Mouse (Mus musculus) cerebellum, adult (tissue): ENCODE results near the gene Snx27.

ENCODE experiments used
- ATAC-seq: cut with Nextera tagmentation; 2 replicates; pipeline ENCODE4 v1.9.2; 2017; ENCODE audit warnings: mild to moderate bottlenecking, moderate library complexity, mixed read lengths; ENCODE audit not compliant: insufficient number of reproducible peaks, low FRiP score, low TSS enrichment

Snx27 gene

DNA sequence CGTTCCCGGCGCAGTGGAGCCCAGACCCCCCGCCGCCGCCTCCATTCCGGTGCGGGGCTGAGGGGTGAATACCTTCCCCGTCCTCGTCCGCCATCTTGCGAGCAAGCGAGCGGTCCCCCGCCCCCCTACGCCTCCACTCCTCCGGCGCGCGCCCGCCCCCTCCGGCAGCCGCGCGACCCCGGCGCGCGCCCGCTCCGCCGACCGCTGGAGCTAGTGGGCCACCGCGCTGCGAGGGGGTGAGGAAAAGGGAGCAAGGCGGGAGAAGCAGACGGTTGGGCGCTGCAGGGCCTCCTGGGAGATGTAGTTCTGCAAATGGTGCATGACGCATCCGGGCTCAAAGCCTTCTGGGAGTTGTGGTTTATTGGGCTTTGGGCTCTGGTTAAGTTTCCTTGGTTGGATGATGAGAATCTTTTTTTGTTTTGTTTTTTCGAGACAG lies at the start of gene Snx27:
Snx27 (minus strand) TSS at position 261 of the 436 bp plus-strand sequence.
- ATAC-seq: peak; percentile 97

DNA sequence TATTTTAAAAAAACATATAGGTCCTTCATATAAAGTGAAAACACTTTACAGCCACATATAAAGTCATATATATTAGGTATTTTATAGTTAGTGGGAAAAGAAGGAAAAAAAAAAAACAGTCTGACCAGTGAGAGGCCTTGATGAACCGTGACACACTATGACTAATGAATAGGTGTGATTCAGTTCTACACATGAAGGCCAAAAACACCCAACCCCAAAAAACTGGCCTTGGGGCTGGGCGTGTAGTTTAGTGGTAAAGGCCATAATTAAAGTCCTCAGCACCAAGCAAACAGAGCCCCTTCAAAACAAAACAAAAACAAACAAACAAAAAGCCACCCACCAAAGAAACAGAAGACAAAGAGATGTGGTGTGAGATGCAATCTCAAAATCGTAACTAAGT lies 47.4 kb upstream of the Snx27 start:
- ATAC-seq: no peak

DNA sequence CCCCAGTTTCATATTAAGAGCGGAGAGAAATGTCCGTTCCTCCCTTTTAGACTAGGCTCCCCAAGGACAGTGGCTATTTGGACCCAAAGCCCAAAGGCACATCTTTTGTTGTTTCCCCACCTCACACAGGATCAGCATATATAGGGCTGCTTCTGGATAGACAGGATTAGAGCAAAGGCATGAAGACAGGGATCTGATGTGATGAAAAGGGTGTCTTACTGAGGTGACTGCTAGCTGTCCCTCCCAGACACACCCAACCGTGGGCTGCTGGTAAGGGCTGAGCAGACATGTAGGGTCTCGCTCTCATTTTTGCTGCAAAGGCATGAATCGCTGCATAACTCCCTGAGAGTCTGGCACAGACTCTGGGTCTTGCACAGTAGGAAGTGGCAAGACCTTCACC lies 46.2 kb upstream of the Snx27 start:
- no peak for ATAC-seq

DNA sequence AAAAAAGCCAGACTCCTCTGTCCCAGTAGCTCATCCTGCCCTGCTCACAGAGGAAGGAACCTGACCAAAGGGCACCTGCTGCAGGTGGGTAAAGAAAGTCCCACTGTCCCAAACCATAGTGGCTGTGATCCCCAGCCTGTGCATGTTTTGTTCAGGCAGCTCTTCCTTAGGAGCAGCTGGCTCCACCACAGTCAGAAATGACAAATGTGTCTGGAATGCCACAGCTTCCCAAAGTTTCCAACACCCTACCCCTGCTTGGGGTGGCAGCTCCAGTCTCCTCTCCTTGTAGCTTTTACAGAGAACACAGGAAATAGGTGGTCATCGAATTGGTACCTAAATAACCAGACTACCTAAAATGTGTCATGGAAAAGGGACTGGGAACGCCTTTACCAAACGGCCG lies 41.8 kb upstream of the Snx27 start:
- no peak for ATAC-seq

DNA sequence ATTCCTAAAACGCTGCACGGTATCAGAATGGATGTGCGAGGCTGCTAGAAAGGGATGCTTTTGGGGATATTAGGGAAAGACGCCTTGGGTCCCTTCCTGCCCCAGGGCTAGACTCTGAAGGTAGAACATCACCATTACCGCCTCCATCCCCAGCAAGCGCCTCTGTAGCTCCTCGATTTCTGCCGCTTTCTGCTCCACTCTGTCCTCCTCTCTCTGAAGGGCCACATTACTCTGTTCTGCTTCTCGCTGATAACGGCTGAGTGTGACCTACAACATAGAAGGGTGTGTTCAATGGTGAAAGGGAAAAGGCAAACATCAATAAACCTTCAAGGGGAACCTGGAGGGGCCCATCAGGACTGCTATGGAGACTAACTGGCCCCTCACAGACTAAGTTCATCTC lies 40.0 kb upstream of the Snx27 start:
- ATAC-seq: no peak

DNA sequence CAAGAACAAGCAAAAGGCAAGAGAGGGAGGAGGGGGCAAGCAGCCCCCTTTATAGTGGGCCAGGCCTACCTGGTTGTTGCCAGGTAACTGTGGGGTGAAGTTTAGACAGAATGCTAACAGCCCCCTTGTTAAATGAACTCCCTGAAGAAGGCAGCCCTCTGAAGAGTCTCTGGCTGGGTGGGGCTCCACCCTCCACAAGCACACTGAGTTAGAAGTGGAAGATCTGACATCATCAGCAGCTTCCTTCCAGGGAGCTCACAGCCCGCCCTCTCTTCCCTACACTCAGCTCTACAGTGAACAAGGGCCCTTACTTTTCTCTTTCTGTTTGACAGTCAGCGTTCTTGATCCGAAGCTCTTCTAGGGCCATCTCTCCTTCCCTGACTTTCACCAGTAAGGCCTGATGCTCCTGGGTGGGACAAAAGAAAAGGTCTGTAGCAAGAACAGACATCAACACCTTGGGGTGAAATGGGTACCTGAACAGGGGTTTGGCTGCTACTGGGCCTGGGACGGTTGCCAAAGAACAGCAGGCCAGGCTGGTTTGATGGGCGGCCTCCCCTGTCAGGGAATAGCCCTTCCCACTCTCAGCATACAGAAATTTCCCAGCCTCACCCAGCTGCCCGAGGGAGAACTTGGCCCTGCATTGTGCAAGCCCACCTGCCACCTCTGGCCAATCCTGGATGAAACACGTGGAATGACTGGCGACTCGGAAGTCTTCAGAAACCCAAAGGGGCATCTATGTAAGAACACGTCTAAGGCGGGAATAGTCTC lies 39.4 kb upstream of the Snx27 start:
- no peak for ATAC-seq

DNA sequence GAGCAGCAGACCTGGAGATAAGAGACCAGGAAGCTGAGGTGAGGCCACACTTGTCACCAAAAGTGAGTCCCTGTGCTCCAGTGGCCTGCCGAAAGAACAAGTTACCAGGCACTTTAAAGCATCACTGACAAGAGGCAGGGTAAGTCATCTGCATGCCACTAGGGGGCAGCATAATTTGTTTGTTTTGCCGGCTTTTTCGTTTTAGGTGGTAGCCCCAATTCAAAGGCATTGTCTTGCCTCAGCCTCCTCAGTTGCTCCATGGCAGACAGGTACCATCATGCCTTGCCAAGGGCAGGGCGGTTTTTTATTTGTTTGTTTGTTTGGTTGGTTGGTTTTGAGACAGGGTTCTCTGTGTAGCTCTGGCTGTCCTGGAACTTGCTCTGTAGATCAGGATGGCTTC lies 34.2 kb upstream of the Snx27 start:
- 0 out of 2 replicates have a peak, but pooled peaks have one; percentile 40 for ATAC-seq

DNA sequence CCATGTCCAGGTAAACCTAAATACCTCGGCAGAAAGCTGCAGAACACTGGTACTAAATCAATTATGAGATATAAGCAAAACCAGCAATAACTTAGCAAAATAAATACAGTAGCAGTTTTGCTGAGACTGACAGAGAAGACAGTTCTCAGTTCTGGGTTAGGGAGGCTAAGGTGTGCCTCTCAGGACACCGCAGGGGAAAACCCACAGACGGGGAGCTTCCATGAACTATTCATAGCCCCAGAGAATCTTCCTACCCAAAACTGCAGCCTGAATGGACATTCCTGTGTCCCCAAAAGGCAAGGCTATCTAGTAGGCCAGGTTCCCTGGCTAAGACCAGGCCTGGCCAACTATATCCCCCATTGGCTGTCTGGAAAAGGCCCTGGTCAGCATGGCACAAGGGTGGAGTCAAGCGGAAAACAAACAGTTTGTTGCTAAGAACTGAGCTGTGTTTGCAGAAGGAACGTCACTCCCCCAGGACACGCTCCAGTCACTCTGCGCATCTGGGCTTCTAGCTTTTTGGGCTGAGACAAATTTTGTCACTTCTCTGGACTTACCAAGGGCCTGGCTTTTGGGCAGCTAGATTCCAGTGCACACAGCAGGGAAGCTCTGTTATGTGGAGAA lies 30.9 kb upstream of the Snx27 start:
- no peak for ATAC-seq

DNA sequence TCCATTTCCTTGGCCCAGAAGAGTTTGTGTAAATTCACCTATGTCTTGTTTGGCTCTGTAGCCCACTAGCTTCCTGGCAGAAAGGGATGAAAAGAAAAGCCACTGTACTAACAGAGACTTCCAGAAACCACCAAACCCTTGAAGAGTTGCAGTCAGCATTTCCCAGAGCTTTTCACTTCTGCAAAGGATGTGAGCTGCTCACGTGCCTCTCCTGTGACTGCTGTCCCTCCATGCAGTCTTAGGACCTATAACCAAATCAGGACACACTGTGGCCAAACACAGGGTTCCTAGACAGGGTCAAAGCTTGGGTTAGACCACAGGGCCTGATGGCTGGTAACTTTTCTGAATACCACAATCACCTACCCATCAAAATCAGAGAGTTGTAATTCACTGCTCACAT lies 29.8 kb upstream of the Snx27 start:
- ATAC-seq: no peak

DNA sequence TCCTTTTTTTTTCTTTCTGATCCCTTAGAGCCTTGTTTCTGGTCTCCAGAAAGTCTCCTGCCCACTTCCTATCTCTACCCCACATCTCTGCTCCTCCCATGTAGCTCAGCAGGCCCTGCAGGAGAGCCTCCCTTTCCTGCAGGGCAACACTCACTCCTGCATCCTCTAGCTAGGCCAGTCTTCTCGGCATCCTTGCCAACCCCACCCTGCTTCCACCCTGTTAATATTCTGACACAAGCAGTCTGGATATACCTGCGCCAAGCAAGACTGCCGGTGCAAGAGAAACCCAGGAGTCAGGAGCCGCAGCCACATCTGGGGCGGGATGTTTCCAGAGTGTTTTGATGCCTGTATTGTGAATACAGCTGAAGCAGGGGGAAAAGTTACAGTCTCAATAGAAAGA lies 29.3 kb upstream of the Snx27 start:
- ATAC-seq: no peak

DNA sequence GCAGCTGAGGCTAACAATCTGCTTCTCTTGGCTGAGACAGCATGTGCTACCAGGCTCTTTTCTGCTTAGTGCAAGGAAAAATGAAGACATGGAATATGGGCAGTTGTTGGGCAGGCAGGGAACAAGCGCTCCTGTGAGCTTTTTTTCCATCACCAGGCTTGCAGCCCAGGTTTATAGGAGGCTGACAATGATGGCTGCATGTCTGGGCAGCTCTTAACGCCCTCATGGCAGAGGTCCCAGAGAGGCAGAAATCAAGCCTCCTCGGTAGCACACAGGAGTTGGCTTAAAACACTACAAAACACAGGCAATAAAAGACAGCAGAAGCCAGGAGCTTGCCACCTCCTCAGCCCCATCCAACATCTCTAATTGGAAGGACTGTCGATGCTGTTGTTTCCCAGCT lies 28.8 kb upstream of the Snx27 start:
- ATAC-seq: no peak

DNA sequence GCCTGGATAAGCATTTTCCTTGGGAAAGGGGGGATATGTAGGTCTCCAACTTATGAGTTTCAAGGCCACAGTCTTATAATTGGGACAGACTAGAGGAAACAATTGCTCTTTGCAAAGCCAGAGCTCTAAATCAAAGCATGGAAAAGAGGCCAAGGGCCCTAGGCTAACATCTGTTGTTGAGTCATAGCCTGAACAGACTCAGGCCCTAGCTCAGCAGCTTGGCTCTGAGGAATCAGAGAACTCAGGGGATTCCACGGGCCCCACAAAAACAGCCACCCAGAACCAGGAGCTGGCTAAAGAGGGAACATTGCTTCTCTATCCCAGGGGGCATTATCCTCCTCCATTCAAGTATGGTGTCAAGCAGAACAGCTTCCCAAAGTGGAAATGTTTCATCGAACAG lies 28.1 kb upstream of the Snx27 start:
- no peak; the same call in 1 of the 2 replicates for ATAC-seq

DNA sequence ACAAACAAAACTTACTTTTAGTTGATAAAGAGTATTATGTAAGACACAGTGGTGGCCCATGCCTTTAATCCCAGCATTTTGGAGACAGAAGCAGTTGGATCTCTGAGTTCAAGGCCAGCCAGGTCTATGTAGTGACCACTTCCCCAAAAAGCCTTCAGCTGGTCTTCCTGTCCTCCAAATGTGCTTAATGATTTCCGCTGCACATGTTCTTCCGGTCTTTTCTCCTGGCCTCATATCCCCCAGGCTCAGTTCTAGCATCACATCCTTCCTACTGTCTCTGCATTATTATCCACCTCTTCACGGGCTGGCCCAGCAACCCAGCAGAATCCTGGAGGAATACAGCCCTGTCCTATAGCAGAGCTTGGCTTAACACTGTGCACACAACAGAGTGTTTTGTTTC lies 27.1 kb upstream of the Snx27 start:
- no peak for ATAC-seq

DNA sequence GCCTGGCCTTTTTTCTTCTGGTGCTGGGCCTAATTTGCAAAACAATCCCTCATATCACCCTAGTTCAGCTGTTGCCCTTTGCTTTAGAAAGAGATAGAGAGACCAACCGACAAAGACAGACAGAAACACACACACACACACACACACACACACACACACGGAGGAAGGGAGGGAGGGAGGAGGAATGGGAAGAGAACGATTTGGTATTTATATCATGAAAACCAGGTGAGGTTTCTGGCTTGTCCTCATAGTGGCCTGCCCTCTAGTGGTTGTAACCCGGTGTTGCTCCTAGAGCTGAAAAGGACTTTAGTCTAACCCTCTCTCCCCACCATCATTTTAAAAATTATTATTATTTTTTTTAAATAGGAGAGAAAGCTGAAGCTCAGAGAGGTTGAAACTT lies 19.4 kb upstream of the Snx27 start:
- no peak for ATAC-seq

DNA sequence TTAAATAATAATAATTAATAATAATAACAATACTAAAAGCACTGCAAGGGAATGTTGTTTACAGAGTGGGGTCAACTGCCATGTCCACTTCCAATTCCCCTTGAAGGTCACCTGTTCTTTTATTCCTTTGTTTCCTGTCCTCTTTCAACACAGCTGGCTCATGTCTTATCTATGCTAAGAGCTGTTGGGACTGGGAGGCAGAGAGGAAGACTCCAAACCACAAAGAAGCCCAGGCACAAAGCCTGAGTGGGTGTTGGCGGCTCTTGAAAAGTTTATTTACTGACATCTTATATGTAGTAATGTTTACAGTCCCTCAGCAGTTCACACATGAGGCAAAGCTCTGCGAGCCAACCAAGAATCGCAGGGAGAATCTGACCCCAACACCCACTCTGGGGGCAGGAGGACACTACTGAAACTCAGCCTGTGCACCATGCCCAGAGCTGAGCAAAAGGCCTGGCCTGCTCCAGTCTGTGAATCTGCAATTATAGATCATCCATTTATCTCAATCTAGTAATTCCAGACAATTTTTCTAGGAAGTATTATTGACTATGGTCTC lies 14.8 kb upstream of the Snx27 start:
- no peak for ATAC-seq

DNA sequence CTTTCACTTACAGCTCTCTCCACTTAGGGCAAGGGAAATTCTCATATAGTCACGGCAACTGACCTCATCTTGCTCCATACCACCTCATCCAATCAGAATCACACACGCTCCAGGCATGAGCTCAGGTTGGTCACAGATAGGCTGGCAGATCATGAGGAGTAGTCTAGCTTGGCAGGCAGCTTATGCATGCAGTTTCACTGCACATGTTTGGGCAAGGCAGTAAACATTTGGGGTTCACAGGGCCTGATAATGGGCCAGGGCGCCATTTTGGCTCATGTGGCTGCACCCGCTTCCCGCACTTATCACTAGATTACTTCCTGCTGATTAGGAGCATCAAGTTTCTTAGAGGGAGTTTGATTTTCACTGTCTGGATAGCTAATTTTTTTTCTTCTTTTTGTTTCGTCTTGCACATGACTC lies 13.4 kb upstream of the Snx27 start:
- ATAC-seq: no peak

DNA sequence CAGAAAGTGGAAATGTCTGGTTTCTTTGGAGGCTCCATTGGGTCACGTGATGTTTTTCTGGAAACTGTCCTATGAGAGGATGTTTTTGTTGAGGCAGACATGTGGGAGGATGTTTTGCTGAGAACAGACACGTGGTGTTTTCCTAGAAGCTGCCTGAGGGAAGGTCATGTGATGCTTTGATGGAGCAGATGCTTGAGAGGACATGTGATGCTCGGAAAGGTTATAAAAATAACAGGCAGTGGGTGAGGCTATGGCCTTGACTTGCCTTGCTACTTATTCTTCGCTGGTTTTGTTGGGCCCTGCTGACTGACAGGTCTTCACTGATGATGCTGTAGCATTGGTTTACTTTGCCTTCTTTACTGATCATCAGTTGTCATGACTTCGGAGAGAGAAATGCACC lies 8.6 kb upstream of the Snx27 start:
- no peak for ATAC-seq

DNA sequence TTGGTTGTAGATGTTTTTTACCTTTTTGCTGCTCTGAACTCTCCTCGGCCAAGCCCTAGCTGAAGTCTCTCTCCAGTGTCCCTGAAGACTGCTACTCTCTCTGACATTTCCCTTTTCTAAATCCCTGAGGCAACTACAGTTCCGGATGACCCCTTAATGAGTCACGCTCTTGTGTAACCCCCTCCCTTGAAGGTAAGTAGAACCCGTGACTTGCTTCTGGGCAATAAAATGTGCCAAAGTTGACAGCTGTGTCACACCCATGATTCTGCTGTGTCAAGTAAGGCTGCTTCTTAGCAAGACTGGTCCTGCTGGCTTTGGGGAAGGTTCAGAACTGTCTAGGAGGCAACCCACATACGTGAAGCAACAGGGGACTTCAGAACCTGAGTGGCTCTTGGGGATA lies 5.4 kb upstream of the Snx27 start:
- ATAC-seq: no peak

DNA sequence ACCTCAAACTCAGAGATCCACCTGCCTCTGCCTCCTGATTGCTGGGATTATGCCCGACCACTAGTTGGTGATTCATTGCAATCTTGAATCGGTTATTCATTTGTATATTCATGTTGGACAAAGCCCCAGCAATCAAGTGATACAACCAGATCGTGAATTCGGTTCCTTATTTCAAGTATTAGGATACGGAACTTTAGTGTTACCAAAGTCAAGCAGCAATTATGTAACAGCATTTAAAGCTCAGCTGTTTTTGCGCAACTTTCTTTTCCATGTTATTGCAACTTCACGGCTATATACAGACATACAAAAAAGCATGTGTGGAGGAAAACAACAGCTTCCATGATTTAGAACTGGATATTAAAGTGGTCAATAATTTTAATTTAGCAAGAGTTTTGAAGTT lies 428 bp upstream of the Snx27 start:
- ATAC-seq: no peak

DNA sequence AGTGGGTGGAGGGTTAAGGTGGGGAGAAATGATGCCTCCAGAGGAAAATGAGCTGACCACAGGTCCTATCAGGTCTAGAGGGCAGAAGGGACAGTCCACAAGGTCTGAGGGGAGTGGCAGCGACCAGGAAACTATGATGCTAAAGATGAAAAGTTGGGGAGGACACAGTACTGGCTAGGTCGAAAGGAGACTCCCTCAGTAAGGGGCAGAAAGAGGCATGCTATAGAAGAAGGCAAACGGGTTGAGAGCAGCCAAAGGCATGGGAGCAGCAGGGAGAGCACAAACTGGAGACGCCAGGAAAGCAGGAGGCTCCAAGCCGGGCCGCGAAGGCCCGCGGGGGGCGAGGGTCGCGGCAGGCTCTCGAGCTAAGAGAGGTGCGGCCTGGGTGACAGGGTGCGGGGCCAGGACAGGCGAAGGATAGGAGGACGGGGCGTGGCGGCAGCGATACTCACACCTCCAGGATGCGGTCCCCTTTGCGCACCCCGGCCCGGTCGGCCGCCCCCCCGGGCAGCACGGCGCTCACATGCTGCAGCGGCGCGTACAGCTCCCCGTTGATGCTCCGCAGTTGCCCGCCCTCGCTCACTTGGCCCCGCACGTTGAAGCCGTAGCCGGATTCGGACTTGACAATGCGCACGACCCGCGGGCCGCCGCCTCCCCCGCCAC lies 592 bp downstream of the Snx27 start:
- ATAC-seq: peak; percentile 54

DNA sequence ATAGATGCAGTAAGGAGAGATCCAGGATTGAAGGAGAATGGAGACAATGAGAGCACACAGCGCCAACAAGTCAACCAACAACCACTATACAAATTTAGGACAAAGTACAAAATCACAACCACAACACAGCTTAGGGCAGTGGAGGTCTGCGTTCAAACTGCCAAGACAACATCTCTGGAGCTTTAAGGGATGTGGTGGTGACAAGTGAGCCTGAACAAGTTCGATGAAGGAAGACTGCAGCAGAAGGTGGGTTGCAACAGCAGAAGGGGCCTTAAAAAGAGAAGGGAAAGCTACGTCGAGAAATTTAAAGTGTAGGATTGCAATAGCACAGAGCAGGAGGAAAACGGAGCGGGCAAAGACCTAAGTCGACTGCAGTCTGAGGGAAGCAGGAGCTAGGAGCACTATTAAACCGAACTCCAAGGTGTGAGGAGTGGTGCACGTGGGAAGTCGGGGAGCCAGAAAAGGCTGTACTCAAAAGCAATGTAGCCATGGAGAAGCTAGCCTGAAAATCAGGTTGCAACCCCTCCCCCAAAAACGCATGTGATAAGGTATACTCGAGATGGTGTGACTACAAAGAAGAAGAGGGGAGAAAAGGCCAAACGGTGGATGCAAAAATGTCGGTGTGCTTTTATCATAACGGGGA lies 1.3 kb downstream of the Snx27 start:
- no peak for ATAC-seq
